Mouse (Mus musculus): ENCODE results near the gene AC134908.4. TPM values are rescaled to one million over a fixed set of nuclear protein-coding genes. Genes with fewer than 3 reads are reported as not detected.
"Not testable (repeated sequence)": the region's sequence is repeated elsewhere in the genome, so short reads cannot be mapped to it uniquely, and the experiment has no call there.

Gene AC134908.4
- total RNA-seq, 1 experiment from 2014 or later: not detected

DNA sequence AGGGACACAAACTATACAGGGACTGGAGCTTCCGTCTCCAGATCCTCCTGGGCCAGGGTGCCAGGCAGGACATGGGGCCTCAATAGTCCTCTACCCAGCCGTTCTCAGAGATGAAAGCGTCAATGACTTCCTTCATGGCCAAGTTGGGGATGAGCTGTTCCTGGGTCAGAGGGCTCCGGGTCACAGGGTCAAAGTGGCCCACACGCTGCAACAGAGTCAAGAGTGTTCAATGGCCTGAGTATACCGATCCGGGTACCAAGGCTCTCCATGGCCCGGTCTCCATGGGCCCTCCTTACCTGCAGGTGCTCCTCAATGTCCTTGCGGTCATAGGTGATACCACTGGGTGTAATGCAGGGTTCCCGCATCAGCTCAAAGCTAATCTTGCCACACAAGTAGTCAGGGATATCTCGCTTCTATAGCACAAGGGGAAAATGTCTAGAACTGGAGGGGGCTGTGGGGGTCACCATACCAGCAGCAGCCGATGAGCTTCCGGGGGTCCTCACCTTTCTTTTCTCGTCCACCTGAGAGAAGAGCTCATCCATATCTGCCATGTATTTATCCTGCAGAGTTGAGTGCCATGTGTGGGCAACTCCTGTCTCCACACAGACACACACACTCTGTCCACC, 35.5 kb upstream of the AC134908.4 start:
- DNase-seq: no peak

DNA sequence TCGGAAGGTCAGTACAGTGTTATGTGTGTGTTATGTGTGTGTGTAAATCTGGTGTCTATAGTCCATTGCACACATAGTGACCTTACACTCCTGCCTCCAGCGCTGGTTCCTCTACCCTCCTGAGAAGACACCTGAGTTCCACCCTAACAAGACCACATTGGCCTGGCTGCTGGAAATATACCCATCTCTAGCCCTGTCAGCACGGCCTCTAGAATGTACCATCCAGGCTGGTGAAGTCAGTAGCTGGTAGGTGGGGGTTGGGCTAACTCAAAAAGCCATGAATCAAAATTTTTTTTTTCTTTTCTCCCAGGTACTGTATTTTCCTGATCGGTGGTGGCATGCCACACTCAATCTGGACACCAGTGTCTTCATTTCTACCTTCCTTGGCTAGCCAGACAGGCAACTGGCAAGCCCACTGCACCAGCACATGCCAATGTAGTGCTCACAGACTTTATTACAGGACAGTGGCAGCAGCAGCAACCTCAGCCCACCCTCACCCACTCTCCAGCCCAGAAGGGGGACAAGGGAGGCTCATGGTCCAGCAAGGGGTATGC, 34.8 kb upstream of the AC134908.4 start:
- DNase-seq: no peak

DNA sequence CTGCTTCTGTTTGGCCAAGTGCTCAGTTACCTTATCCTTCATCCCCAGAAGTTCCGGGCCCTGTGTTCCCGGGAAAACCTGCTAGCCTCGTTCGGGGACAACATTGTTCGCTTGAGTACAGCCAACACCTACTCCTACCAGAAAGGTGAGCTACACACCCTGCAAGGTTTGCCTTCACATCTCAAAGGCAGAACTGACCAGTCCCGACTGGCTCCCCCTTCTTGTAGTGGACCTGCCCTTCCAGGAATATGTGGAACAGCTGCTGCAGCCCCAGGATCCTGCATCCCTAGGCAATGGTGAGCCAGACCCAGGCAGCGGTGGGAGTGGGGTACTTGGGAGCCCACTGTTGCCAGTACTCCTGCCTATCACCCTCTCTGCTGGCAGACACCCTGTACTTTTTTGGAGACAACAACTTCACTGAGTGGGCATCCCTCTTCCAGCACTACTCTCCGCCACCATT, 34.1 kb upstream of the AC134908.4 start:
- DNase-seq: no peak

DNA sequence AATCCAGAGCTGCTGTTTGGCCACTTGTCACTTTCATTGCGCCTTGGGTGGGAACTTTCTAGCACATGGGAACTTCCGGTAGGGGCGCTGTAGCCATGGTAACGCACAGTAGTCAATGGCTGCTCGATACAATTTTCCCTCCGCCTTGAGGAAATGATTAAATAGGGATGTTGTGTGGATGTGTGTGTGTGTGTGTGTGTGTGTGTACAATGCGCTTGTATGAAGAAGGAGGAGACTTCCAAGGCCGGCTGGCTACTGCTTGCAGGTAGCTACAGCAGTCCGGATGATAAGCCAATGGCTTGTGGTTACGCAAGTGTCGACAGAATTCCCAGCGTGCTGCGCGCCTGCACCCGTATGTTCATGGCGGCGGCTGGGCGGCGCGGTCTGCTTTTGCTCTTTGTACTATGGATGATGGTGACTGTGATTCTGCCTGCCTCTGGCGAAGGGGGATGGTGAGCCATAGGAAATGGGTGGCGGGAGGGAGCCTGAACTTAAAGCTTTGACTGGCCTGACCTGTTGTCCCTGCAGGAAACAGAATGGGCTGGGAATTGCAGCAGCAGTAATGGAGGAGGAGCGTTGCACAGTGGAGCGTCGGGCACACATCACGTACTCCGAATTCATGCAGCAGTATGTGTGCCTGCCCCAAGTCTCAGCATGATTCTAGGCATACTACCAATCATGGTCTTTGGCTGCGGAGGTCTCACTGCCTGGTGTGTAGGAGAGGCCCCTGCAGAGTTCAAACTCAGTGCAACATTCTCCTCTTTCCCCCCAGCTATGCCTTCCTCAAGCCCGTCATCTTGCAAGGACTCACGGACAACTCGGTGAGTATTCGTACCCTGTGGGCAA, 33.5 kb upstream of the AC134908.4 start, which contains the start of gene Jmjd8:
Jmjd8 (plus strand) TSS at position 156 of the 846 bp plus-strand sequence.
- peak; percentile 79 for DNase-seq

DNA sequence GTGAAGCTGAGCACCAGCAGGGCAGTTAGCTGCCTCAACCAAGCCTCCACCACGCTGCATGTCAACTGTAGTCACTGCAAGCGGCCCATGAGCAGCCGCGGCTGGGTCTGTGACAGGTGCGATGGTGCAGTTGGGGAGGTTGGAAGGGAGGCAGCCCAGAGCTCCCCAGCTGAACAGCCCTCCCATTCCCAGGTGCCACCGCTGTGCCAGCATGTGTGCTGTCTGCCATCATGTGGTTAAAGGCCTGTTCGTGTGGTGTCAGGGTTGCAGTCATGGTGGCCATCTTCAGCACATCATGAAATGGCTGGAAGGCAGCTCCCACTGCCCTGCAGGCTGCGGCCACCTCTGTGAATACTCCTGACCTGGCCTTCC, 32.8 kb upstream of the AC134908.4 start:
- DNase-seq: no peak

DNA sequence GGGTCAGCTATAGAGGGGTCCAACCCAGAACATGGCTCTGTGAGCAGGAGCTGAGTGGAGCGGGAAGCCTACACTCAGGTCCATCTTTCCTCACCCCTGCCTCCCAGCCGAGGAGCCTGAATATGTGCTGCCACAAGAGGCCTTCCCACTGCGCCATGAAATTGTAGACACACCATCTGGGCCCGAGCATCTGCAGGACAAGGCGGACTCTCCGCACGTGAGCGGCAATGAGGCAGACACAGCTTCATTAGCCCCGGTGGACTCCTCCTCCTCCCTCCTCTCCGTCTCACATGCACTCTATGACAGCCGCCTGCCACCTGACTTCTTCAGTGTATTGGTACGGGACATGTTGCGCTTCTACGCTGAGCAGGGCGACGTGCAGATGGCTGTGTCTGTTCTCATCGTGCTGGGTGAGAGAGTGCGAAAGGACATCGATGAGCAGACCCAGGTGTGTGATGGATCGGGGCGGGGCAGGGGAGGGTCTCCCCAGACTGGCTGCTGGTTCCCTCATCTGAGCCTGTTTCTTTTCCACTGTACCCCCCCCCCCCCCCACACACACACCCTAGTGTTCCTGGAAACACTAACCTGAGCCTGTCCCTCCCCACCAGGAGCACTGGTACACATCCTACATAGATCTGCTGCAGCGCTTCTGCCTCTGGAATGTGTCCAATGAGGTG, 32.2 kb upstream of the AC134908.4 start:
- no peak for DNase-seq

DNA sequence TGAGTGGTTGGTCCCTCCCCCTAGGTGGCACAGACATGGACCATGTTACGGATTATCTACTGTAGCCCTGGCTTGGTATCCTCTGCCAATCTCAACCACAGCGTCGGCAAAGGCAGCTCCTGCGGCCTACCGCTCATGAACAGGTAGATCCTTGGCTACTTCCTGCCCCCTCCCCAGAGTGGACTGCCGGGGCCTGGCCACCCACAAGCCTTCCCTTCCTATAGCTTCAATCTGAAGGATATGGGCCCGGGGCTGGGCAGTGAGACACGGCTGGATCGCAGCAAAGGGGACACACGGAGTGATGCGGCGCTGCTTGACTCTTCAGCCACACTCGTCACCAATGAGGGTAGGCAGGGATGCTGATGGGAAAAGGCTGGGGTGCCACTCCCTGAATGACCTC, 31.6 kb upstream of the AC134908.4 start:
- DNase-seq: no peak

DNA sequence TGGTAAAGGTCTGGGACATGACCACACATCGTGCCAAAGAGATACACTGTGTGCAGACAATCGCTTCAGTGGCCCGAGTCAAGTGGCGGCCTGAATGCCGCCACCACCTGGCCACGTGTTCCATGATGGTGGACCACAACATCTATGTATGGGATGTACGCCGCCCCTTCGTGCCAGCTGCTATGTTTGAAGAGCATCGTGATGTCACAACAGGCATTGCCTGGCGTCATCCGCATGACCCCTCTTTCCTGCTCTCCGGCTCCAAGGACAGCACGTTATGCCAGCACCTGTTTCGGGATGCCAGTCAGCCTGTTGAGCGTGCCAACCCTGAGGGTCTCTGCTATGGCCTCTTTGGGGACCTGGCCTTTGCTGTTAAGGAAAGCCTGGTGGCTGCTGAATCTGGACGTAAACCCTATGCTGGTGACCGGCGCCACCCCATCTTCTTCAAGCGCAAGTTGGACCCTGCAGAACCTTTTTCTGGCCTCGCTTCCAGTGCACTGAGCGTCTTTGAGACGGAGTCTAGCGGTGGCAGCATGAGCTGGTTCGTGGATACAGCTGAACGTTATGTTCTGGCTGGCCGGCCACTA, 30.6 kb upstream of the AC134908.4 start:
- no peak for DNase-seq

DNA sequence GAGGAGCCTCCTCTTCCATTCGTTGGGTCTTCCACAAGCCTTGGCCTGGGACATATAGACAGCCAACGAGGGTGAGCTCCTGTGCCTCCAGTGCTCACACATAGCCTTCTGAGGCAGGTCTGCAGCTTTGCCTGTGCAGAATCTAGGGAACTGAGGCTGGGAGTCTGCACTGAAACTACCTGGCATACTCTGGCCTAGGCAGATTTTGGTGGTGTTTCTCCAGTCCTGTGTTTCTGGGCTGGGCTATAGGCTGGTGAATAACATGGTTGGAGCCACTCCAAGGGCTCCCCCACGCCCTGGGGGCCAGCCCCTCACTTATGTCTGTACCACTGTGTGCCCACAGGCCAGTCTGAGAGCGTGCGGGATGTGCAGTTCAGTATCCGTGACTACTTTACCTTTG, 29.9 kb upstream of the AC134908.4 start:
- DNase-seq: no peak

DNA sequence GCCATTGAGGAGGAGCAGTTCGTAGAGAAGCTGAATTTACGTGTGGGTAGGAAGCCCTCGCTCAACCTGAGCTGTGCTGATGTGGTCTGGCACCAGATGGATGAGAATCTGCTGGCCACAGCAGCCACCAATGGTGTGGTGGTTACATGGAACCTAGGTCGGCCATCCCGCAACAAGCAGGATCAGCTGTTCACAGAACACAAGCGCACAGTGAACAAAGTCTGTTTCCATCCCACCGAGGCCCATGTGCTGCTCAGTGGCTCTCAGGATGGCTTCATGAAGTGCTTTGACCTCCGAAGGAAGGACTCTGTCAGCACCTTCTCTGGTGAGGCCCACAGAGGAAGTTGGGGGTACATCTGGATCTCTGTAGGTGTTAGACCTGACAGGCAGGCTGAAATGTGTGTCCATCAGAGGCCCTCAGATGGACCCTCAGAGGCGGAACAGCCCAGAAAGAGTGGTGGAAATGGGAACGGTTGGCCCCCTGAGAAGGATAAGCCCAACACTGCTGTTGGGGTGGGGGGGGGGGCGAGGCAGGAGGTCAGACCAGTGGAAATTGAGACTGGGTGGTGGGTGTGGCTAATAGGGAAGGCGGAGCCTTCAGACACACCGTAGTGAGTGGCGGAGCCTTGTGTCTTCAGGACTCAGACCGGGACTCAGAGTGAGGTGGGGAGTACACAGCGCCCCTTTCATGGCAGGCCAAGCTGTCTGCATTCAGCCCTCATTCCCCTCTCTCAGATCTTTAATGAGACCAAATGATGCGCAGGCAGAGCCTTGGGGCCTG, 29.1 kb upstream of the AC134908.4 start:
- no peak for DNase-seq

DNA sequence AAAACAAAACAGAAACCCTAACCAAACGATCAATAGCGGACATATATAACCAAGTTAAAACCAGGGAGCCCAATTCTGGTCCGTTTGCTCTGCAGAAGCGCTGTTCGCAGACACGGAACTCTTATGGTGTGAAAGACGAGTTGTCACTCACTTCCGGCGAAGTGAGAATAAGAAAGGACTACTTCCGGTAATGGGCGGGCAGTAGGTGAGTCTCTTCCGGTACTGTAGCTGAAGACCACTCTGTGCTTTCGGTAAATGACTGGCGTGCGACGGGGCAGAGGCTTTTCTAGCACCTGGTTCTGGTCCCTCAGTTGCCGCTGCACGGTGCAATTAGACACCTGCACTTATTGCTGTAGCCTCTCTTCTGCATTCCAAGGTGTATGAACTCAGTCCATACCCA, 28.0 kb upstream of the AC134908.4 start, which contains the start of gene Wdr24:
Wdr24 (plus strand) TSS at position 176 of the 400 bp plus-strand sequence.
- peak; percentile 59 for DNase-seq

DNA sequence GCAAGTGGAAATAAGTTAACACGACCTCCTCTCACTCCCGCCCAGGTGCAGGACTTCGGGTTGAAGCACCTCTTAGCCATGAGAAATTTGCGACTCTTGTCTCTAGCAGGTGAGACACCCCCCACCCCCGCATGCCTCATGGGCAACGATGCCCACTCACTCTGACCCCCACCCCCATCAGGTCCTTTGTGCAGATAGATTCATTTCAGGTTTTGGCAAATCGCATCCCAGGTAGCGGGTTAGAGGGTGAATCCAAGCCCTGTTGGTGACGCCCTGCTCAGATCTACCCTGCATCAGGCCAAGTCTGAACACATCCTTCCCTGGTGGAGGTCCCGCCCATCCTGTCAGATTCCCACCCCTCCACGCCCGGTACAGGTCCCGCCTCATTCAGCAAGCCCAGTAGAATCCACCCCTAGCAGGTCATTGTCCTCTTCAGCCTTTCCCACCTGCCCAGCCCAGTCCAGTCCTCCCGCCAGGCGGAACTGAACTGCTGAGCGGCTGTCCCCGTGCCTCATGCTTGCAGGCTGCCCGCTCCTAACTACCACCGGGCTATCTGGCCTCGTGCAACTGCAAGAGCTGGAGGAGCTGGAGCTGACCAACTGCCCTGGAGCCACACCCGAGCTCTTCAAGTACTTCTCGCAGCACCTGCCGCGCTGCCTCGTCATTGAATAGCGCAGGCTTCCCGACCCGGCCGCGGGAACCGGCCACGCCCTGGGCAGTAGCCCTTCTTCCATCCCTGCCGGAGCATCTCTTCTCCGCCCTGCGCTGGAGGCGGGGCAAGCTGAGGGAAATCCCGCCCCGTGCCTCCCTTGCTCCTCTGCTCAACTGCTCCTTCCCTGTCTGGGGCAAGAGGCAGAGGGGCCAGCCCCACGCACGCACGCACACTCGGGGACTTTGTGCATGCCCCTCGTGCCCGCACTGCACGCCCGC, 23.7 kb upstream of the AC134908.4 start:
- DNase-seq: no peak

DNA sequence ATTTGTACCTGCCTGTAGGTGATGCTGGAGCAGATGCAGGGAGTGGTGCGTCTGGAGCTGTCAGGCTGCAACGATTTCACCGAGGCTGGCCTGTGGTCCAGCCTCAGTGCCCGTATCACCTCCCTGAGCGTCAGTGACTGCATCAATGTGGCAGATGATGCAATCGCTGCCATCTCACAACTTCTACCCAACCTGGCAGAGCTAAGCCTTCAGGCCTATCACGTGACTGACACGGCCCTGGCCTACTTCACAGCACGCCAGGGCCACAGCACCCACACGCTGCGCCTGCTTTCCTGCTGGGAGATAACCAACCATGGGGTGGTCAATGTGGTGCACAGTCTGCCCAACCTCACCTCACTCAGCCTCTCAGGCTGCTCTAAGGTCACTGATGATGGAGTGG, 22.2 kb upstream of the AC134908.4 start:
- no peak for DNase-seq

DNA sequence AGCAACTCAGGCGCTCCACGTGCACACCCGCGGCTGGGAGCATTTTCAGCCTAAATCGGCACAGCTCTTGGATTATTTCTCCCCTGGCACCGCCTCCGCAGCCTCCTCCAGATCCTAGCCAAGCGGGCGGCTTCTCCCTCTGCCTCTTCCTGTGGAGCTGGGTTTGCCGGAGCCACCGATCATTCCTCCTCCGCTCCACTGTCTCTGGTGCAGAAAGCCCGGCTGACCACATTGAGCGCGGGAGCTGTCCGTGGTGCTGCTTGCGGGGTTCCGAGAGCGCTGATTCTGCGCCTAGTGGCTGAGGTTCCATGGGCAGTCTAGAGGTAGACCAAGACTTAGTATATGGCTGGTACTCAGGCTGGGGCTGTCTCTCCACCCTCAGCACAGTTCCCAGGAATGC, 18.0 kb upstream of the AC134908.4 start:
- peak; percentile 89 for DNase-seq

DNA sequence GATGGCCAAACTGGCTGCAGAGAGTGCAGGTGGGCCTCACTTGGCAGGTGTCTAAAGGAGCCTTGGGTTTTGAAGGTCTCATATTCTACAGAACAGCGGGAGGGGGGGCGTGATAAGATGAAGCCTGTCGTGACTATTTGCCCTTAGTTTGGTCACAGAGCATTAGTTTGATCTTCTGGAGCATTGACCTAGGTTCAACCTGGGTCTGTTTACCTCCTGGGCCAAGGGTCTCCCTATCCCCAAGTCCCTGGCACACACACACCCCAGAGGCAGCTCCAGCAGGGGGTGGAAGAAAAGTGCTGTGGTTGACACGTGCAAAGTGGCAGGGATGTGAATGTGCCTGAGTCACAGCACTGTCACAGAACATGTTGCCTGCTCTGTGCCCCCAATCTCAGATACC, 15.4 kb upstream of the AC134908.4 start:
- no peak for DNase-seq

DNA sequence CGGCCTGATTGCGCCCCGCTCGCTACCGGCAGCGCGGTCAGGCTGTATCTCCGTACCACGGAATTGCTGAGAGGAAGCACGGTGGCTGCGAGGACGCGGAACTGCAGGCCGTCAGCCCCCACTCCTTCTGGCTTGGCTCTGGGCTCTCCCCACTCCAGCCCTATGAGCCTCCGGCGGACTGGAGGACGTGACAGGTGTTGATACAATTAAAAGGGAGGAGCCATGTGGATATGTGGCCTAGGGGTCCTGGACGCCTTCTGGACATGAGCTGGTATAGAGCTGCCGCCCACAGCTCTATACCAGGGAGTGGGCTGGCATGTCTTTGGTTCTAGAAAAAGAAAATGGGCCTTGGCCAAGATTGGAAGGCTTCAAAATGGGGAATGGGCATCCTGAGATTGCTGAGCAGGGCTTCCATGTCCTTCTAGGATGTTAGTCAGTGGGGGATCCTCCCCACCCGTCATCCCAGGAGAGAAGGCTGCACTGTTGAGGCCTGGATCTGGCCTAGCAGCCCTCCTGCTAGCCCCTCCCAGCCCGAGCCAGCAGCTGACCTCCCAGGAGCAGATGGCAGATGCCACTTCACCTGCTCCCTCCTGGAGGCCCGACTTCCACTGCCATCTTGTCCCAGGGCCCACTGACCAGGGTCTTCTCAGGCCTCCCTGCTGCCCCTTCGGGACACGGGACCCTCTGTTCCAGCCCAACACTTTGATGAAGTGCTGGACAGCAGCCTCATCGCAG, 14.3 kb upstream of the AC134908.4 start:
- DNase-seq: no peak

DNA sequence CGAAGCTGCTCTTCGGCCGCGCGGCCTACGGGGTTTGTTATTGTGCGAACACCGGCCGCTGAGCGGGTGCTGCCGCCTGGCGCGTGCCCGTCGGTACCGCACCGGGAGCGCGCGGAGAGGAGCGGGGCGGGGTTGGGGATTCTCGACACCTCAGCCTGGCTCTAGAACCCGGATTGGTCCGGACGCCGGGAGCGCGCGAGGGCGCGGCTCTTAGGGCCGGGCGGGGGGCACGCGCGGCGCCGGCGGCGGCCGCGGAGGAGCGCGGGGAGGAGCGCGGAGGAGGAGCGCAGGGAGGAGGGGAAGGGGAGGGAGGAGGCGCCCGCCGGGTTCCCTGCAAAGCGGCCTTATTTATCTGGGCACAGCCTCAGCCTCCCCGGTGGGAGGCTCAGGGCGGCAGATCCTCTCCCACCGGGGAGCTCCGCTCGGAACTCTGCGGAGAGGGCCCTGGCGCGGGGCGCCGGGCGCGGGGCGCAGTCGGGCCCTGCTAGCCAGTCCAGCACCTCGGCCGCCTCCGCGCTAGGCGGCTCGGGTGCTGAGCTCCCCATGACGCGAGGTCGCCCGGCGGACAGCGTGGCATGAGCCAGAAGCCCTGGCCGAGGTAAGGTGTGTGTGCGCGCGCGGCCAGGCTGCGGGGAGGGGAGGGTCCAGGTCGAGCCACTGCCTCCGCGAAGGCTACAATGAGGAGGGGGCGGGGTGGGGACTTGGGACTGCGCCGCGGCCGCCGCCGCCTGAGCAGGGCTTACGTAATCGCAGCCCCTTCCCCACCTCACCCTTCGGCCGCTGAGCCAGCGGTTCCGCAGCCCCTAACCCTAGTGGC, 13.5 kb upstream of the AC134908.4 start, which contains the start of gene Fbxl16:
Fbxl16 (plus strand) TSS at position 297 of the 817 bp plus-strand sequence.
- DNase-seq: peak; percentile 91

DNA sequence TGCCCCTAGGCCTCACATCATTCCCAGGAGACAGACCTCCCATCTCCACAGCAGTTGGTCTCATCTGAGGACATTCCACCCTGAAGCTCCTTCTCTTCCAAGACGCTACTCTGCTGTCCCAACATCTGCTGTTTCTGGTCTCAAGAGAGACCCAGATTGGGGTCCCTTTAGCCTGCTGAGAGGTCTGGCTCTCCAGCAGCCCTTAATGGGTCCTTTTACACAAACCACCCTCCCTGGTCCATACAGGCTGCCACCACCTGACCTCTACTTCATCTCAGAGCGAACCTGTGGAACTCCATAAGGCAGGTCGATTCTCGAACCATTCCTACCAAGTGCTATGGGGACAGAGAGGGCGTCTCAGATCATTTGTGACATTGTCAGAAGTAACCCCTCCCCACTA, 12.6 kb upstream of the AC134908.4 start:
- DNase-seq: no peak

DNA sequence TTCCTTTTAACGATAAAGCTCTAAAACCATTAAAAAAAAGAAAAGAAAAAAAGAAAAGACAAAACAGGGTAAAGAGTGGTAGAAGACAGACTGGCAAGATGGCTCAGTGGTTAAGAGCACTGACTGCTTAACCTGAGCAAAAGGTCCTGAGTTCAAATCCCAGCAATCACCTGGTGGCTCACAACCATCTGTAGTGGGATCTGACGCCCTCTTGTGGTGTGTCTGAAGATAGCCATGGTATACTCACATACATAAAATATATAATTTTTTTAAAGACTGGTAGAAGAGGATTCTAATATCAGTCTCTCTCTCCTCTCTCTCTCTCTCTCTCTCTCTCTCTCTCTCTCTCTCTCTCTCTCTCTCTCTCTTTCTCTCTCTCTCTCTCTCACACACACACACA, 12.0 kb upstream of the AC134908.4 start:
- DNase-seq: not testable (repeated sequence)
